In genomic region chr7:112158942-112159341, GRCm38 (mm10) we compare ENCODE assay signal across 8 mouse cellular contexts. TPM values are rescaled to one million over a fixed set of nuclear protein-coding genes. Genes with fewer than 3 reads are reported as not detected.
A peak's percentile ranks its signal among the peaks of the same experiment; 100 is the strongest.
DNase-seq lines count a peak whose midpoint lies in the region; ATAC-seq and TF ChIP-seq lines count a peak whose summit lies in the region.

Gene Dkk3, minus strand, starts transcription at chr7:112159057.

- peak within 1 kb of the TSS; percentile 54 for H3K4me2 ChIP-seq in forebrain, embryonic 15.5 days (replicated peaks)
- H3K4me2 ChIP-seq in hindbrain, postnatal 0 days (ENCODE audit: low read depth, low read length), result peak within 1 kb of the TSS; percentile 59
- peak within 1 kb of the TSS; percentile 72 for H3K4me2 ChIP-seq in limb, embryonic 13.5 days (replicated peaks)
- peak within 1 kb of the TSS; percentile 68 for H3K4me2 ChIP-seq in neural tube, embryonic 12.5 days (replicated peaks)

- WGBS in cerebellum, adult 2 months, result 36% methylated on average over 21 of the region's 21 CpGs
- WGBS in forebrain, embryonic 15.5 days, result 3% methylated on average over 20 of the region's 21 CpGs
- WGBS in hindbrain, postnatal 0 days, result 5% methylated on average over 21 of the region's 21 CpGs
- WGBS in limb, embryonic 13.5 days, result 1% methylated on average over 19 of the region's 21 CpGs
- WGBS in neural tube, embryonic 12.5 days, result 2% methylated on average over 21 of the region's 21 CpGs

- TF ChIP-seq CTCF in cerebellum, adult 2 months (IDR thresholded peaks at IDR 0.05; ENCODE audit: borderline replicate concordance, insufficient read depth, low read depth, low read length), result no peak
- TF ChIP-seq CTCF in hindbrain, postnatal 0 days (IDR thresholded peaks at IDR 0.05; ENCODE audit: low read depth), result no peak

- TF ChIP-seq POLR2A in cerebellum, adult 2 months (IDR thresholded peaks at IDR 0.05; ENCODE audit: borderline replicate concordance, insufficient read depth, low read length), result no peak

- no peak for DNase-seq in cerebellum, adult 2 months
- DNase-seq in cerebellum, postnatal 36 days, result no peak
- DNase-seq in ZHBTc4 (ENCODE audit: low read depth, low spot score), result peak; percentile 70
- DNase-seq in hindbrain, postnatal 0 days (ENCODE audit: low spot score), result peak; percentile 52
- DNase-seq in cerebellum, adult 11-12 months, result no peak

- H3K4me3 ChIP-seq in cerebellum, adult 2 months (replicated peaks; ENCODE audit: insufficient read depth, low read depth, low read length), result peak within 1 kb of the TSS; percentile 20
- peak within 1 kb of the TSS; percentile 44 for H3K4me3 ChIP-seq in forebrain, embryonic 15.5 days
- peak within 1 kb of the TSS; percentile 45 for H3K4me3 ChIP-seq in hindbrain, postnatal 0 days (ENCODE audit: low read length)
- H3K4me3 ChIP-seq in limb, embryonic 13.5 days, result peak within 1 kb of the TSS; percentile 63
- peak within 1 kb of the TSS; percentile 48 for H3K4me3 ChIP-seq in neural tube, embryonic 12.5 days

- H3K9ac ChIP-seq in forebrain, embryonic 15.5 days (replicated peaks), result peak within 1 kb of the TSS; percentile 43
- H3K9ac ChIP-seq in hindbrain, postnatal 0 days (replicated peaks; ENCODE audit: low read length), result peak within 1 kb of the TSS; percentile 51
- H3K9ac ChIP-seq in limb, embryonic 13.5 days, result peak within 1 kb of the TSS; percentile 75
- peak within 1 kb of the TSS; percentile 53 for H3K9ac ChIP-seq in neural tube, embryonic 12.5 days

- no peak within 1 kb of the TSS for H3K27ac ChIP-seq in cerebellum, adult 2 months (ENCODE audit: insufficient read depth, low read length)
- no peak within 1 kb of the TSS for H3K27ac ChIP-seq in forebrain, embryonic 15.5 days (replicated peaks)
- peak within 1 kb of the TSS; percentile 60 for H3K27ac ChIP-seq in hindbrain, postnatal 0 days
- H3K27ac ChIP-seq in limb, embryonic 13.5 days, result peak within 1 kb of the TSS; percentile 4; the same call in 1 of the 2 replicates
- no peak within 1 kb of the TSS for H3K27ac ChIP-seq in neural tube, embryonic 12.5 days

- peak; percentile 51; the same call in 1 of the 2 replicates for ATAC-seq in forebrain, embryonic 15.5 days (replicated peaks)
- ATAC-seq in hindbrain, postnatal 0 days, result peak; percentile 61
- peak; percentile 48; the same call in 1 of the 2 replicates for ATAC-seq in limb, embryonic 13.5 days (ENCODE audit: low FRiP score, low read depth)
- ATAC-seq in neural tube, embryonic 12.5 days (ENCODE audit: low FRiP score, low read depth), result peak; percentile 61

- H3K36me3 ChIP-seq in forebrain, embryonic 15.5 days, result no peaks in the 10 kb centered on the region
- no peaks in the 10 kb centered on the region for H3K36me3 ChIP-seq in hindbrain, postnatal 0 days (ENCODE audit: insufficient read depth, low read length)
- H3K36me3 ChIP-seq in limb, embryonic 13.5 days, result no peaks in the 10 kb centered on the region
- H3K36me3 ChIP-seq in neural tube, embryonic 12.5 days, result no peaks in the 10 kb centered on the region

- H3K4me1 ChIP-seq in cerebellum, adult 2 months (ENCODE audit: control insufficient read depth, insufficient read depth, low read length), result no peaks in the 10 kb centered on the region
- peaks cover 16% of the 10 kb centered on the region for H3K4me1 ChIP-seq in forebrain, embryonic 15.5 days
- H3K4me1 ChIP-seq in hindbrain, postnatal 0 days (ENCODE audit: insufficient read depth, low read length), result peaks cover 20% of the 10 kb centered on the region
- H3K4me1 ChIP-seq in limb, embryonic 13.5 days, result peaks cover 44% of the 10 kb centered on the region
- H3K4me1 ChIP-seq in neural tube, embryonic 12.5 days, result peaks cover 23% of the 10 kb centered on the region

- no peaks in the 10 kb centered on the region; the same call in 1 of the 2 replicates for H3K27me3 ChIP-seq in cerebellum, adult 2 months (ENCODE audit: control insufficient read depth, insufficient read depth, low read length)
- H3K27me3 ChIP-seq in forebrain, embryonic 15.5 days, result peaks cover 8% of the 10 kb centered on the region; the same call in 1 of the 2 replicates
- H3K27me3 ChIP-seq in hindbrain, postnatal 0 days (ENCODE audit: insufficient read depth, low read length), result no peaks in the 10 kb centered on the region; the same call in 1 of the 2 replicates
- peaks cover 11% of the 10 kb centered on the region for H3K27me3 ChIP-seq in limb, embryonic 13.5 days
- 0 out of 2 replicates have a peak, but pooled peaks cover 9% of the 10 kb centered on the region for H3K27me3 ChIP-seq in neural tube, embryonic 12.5 days (replicated peaks)

- H3K9me3 ChIP-seq in forebrain, embryonic 15.5 days, result no peaks in the 10 kb centered on the region
- no peaks in the 10 kb centered on the region for H3K9me3 ChIP-seq in hindbrain, postnatal 0 days (ENCODE audit: low read length)
- H3K9me3 ChIP-seq in limb, embryonic 13.5 days, result no peaks in the 10 kb centered on the region
- no peaks in the 10 kb centered on the region for H3K9me3 ChIP-seq in neural tube, embryonic 12.5 days

RNA-seq across cellular contexts. Expression of gene Dkk3, which starts in this region (rescaled TPM):
- 17.1 and 20.4 TPM in 2 replicates for polyA plus RNA-seq in cerebellum, adult 2 months (2012; rRNA removed)
- 22.3 and 25.9 TPM in 2 replicates for polyA plus RNA-seq in forebrain, embryonic 15.5 days (2015; fragmentation: Nextera tagmentation; extraction: Ambion mirVana)
- total RNA-seq in hindbrain, postnatal 0 days (2014; rRNA removed), result 33.2 and 42.0 TPM in 2 replicates
- 48.2 and 49.6 TPM in 2 replicates for polyA plus RNA-seq in hindbrain, postnatal 0 days (2015; fragmentation: Nextera tagmentation; extraction: Ambion mirVana)
- polyA plus RNA-seq in limb, embryonic 13.5 days (2015; fragmentation: Nextera tagmentation; extraction: Ambion mirVana), result 41.3 and 45.4 TPM in 2 replicates
- polyA plus RNA-seq in neural tube, embryonic 12.5 days (2016; fragmentation: Nextera tagmentation; extraction: Ambion mirVana), result 17.2 and 17.4 TPM in 2 replicates

Comparison
In these comparisons a context has a peak if more than half of its experiments do, and no peak if none do; other contexts are left out.
1. DNase-seq: peak in ZHBTc4 (single experiment) and hindbrain, postnatal 0 days (single experiment); none in cerebellum, adult 2 months (0 of 2), cerebellum, postnatal 36 days (0 of 2) and cerebellum, adult 11-12 months (single experiment).
2. H3K27ac ChIP-seq: peak in hindbrain, postnatal 0 days (single experiment) and limb, embryonic 13.5 days (single experiment); none in cerebellum, adult 2 months (single experiment), forebrain, embryonic 15.5 days (single experiment) and neural tube, embryonic 12.5 days (single experiment).
3. Peak in every context shown above with its lines, with median percentiles within 50 percentile points of each other: H3K4me3 ChIP-seq, ATAC-seq, H3K4me2 ChIP-seq and H3K9ac ChIP-seq.